Mouse (Mus musculus) liver, adult 2 months (tissue): Measurements from ENCODE around the gene Selenoh. TPM values are rescaled to one million over a fixed set of nuclear protein-coding genes. Genes with fewer than 3 reads are reported as not detected.

ENCODE experiments used
- DNase-seq: peaks from one replicate; pipeline ENCODE4 v3.0.0-alpha.2; 2011; ENCODE audit warnings: low read depth, low spot score; ENCODE audit errors: extremely low read depth
- H3K27ac ChIP-seq: fragments of 200-500 bp; replicated peaks from 2 replicates; pipeline ENCODE4 v1.5.1; 2012; ENCODE audit warnings: low read depth, mild to moderate bottlenecking, control low read depth, inconsistent platforms, low read length; ENCODE audit not compliant: insufficient read depth
- H3K27me3 ChIP-seq: fragments of 200-500 bp; 2 replicates; pipeline ENCODE4 v1.6.1; 2012; ENCODE audit warnings: mild to moderate bottlenecking, moderate library complexity, low read length, inconsistent platforms; ENCODE audit not compliant: control insufficient read depth, insufficient read depth
- H3K36me3 ChIP-seq: fragments of 200-500 bp; 2 replicates; pipeline ENCODE4 v1.6.1; 2012; ENCODE audit warnings: low read length, inconsistent platforms; ENCODE audit not compliant: control insufficient read depth, insufficient read depth
- H3K4me1 ChIP-seq: fragments of 200-500 bp; 2 replicates; pipeline ENCODE4 v1.6.1; 2011; ENCODE audit warnings: low read length; ENCODE audit not compliant: control insufficient read depth, insufficient read depth
- H3K4me3 ChIP-seq: fragments of 200-500 bp; 2 replicates; pipeline ENCODE4 v1.5.1; 2011; ENCODE audit warnings: low read depth, mild to moderate bottlenecking, control low read depth, low read length, moderate library complexity; ENCODE audit not compliant: insufficient read depth
- H3K79me2 ChIP-seq: fragments of 200-500 bp; 2 replicates; pipeline ENCODE4 v1.6.1; 2012; ENCODE audit warnings: inconsistent platforms, mild to moderate bottlenecking, low read length, moderate library complexity; ENCODE audit not compliant: control insufficient read depth, insufficient read depth
- H3K9ac ChIP-seq: fragments of 200-500 bp; 2 replicates; pipeline ENCODE4 v1.6.1; 2012; ENCODE audit warnings: low read depth, mild to moderate bottlenecking, control low read depth, inconsistent platforms, low read length
- CTCF ChIP-seq: fragments of 200-500 bp; IDR thresholded peaks from 2 replicates; pipeline ENCODE4 v1.5.1; 2011; ENCODE audit warnings: low read depth, low read length, control low read depth
- POLR2A ChIP-seq: fragments of 200-500 bp; IDR thresholded peaks from 2 replicates; pipeline ENCODE4 v1.6.1; 2011; ENCODE audit warnings: low read length, control low read depth; ENCODE audit not compliant: insufficient read depth; ENCODE audit errors: extremely low read depth
- WGBS: fragments of 180-500 bp; shearing (Covaris S2); methylation state at CpG from one replicate; pipeline ENCODE4 v1.1.7; 2018; 5-methylcytosine and 5-hydroxymethylcytosine counted together
- polyA plus RNA-seq: library from polyadenylated mRNA; depleted of rRNA; stranded (reverse); fragments of >200 nt; gene quantifications from 2 replicates; pipeline ENCODE4 v1.2.3, GENCODE M21; 2012
- total RNA-seq: library from RNA; depleted of rRNA; stranded (reverse); fragments of >200 nt; gene quantifications from 2 replicates; pipeline ENCODE4 v1.2.3, GENCODE M21; 2014

The Selenoh gene
- total and polyA plus RNA-seq, 2 experiments = 19.6 to 27.3 TPM

DNA sequence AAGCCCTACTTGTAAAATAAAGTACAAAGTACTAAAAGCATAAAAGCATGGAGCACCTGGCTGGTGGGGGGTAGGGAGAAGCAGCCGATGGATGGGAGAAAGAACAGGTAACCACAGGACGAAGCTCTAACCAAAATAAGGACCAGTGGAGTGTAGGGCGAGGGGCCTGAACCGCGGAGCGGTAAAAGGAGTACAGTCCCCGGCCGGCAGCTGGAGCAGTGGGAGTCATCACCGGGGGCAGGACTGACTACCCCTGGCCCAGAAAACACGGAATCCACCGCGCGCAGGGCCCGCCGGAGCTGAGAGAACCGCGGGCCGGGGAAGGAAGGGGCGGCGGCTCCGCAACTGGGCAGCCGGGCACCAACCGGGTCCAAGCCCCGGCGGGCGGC lies 43.8 kb upstream of the Selenoh start:
- Histone ChIP-seq H3K79me2 (peaks cover 15% of the 10 kb centered on the region; the same call in 1 of the 2 replicates), H3K36me3 (peaks cover 13% of the 10 kb centered on the region), H3K9ac (peak overlapping the region; percentile 83), H3K4me1 (no peaks in the 10 kb centered on the region; the same call in none of the 2 replicates), H3K27me3 (no peaks in the 10 kb centered on the region), H3K4me3 (peak overlapping the region; percentile 93), H3K27ac (peak overlapping the region; percentile 88)
- TF ChIP-seq CTCF = no peak
- TF ChIP-seq POLR2A = no peak
- WGBS = under 1% methylated on average over 26 of the region's 26 CpGs
- no peak for DNase-seq

DNA sequence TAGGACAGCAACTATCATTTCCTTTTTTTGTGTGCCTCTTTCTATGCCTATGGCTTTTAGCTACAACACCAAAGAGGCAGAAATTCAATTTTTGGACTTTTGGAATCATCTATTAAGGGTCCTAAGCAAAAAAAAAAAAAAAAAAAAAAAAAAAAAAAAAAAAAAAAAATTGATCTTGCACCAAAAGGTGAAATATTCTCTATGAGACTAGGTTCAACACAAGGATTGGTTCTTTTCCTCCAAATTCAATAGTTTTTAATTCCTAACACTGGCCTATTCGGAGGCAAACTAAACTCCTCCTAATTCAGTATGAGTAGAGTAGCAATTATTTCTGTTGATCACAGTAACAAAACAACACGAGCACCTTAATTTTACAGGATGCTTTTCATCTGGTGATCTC lies 41.3 kb upstream of the Selenoh start:
- peaks cover 24% of the 10 kb centered on the region; the same call in 1 of the 2 replicates for H3K79me2 ChIP-seq
- DNase-seq = no peak
- H3K4me1 ChIP-seq = peaks cover 10% of the 10 kb centered on the region
- no peak overlapping the region for H3K4me3 ChIP-seq
- 88% methylated on average over 2 of the region's 2 CpGs for WGBS
- H3K27me3 ChIP-seq = no peaks in the 10 kb centered on the region
- no peak overlapping the region for H3K27ac ChIP-seq
- peaks cover 22% of the 10 kb centered on the region for H3K36me3 ChIP-seq
- TF ChIP-seq CTCF (no peak), POLR2A (no peak)
- no peak overlapping the region for H3K9ac ChIP-seq

DNA sequence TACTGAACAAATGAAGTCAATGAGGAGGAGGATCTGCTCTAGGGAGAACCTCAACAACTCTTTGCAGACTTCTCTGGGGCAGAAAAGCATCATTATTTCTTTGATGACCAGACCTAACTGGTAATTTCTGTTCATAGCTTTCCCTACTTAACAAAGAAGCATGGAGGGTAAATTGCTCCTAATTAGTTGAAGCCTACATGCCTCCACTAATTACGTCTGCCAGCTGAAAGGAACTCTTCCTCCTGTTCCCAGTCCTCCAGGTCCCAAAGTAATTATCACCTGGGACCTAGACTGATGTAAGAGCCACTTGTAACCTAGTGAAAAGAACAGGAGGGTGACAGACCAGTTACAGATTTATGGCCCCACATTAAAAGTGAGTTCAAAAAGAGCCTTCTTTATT lies 37.0 kb upstream of the Selenoh start:
- peaks cover 34% of the 10 kb centered on the region for H3K36me3 ChIP-seq
- no peak overlapping the region for H3K9ac ChIP-seq
- H3K4me1 ChIP-seq = peaks cover 12% of the 10 kb centered on the region

DNA sequence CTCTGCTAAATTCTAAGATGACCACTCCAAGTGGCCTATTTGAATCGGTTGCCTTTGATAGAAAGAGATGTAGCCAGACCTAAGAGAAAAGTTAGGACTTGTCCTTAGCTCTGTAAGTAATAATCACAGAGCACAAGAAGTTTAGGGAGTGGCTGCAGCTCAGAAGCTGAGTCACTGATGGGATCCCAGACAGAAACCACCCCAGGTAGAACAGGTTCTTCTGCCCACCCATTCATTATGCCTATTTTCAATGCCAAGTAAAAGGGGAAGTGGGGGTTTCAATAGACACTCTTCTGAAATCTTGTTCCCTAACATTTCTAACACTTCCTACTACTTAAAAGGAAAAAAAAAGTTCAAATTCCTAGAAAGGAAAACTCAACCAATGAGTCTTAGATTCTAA lies 34.7 kb upstream of the Selenoh start:
- Histone ChIP-seq H3K27me3 (no peaks in the 10 kb centered on the region), H3K4me3 (no peak overlapping the region), H3K27ac (no peak overlapping the region), H3K4me1 (peaks cover 12% of the 10 kb centered on the region), H3K9ac (no peak overlapping the region), H3K36me3 (peaks cover 37% of the 10 kb centered on the region), H3K79me2 (peaks cover 16% of the 10 kb centered on the region; the same call in 1 of the 2 replicates)
- 97% methylated on average over 1 of the region's 1 CpGs for WGBS
- no peak for DNase-seq
- TF ChIP-seq POLR2A (no peak), CTCF (no peak)

More for the DNA sequence above, 37.0 kb upstream of the Selenoh start:
- H3K79me2 ChIP-seq = peaks cover 22% of the 10 kb centered on the region; the same call in 1 of the 2 replicates
- WGBS = 82% methylated on average over 1 of the region's 1 CpGs
- no peak for TF ChIP-seq POLR2A
- TF ChIP-seq CTCF = no peak
- no peak overlapping the region for H3K4me3 ChIP-seq
- H3K27me3 ChIP-seq = no peaks in the 10 kb centered on the region
- no peak overlapping the region for H3K27ac ChIP-seq
- DNase-seq = no peak

DNA sequence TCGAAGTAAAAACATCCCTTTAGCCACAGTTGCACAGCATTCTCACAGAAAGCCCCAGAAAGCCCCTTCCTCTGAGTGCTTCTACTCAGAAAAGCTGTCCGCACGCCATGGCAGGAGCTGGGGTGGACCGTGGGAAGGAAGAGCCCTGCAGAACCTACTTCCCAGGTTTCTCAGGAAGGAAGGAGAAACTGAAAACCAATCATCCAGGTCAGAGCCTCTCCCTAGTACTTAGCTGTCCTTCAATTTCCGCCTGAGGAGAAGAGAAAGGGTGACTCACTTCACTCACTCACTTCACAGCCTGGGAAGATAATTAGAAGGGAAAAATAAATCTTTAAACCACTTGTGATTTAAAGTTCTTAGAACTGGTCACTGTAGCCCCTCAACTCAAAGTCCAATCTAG lies 33.8 kb upstream of the Selenoh start:
- H3K27me3 ChIP-seq = no peaks in the 10 kb centered on the region
- H3K9ac ChIP-seq = no peak overlapping the region
- peaks cover 9% of the 10 kb centered on the region; the same call in 1 of the 2 replicates for H3K79me2 ChIP-seq
- peaks cover 33% of the 10 kb centered on the region for H3K36me3 ChIP-seq
- H3K4me3 ChIP-seq = no peak overlapping the region
- peaks cover 12% of the 10 kb centered on the region for H3K4me1 ChIP-seq
- TF ChIP-seq CTCF (no peak), POLR2A (no peak)
- 84% methylated on average over 5 of the region's 5 CpGs for WGBS
- DNase-seq = no peak
- no peak overlapping the region for H3K27ac ChIP-seq

DNA sequence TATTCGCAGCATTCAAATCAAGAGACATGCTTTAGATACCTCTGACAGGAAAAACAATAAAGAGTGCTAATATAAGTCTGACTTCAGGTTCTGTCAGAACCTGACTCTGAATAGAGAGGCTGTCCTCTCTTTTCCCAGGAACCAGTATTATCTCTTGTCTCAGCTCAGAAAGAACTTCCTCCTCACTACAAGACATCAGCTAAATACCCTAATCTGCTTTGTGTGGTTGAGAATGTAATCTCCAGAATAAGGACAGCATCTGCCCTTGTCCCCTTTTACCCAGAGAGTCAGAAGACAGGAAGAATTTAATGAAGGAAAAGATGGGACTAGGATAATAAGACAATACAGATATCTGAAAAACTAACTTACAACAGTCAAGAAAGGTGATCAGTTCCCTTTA lies 32.9 kb upstream of the Selenoh start:
- WGBS = 83% methylated on average over 1 of the region's 1 CpGs
- H3K4me3 ChIP-seq = no peak overlapping the region
- TF ChIP-seq POLR2A (no peak), CTCF (no peak)
- no peak overlapping the region for H3K9ac ChIP-seq
- DNase-seq = no peak
- H3K27ac ChIP-seq = no peak overlapping the region
- H3K79me2 ChIP-seq = peaks cover 5% of the 10 kb centered on the region; the same call in 1 of the 2 replicates
- H3K27me3 ChIP-seq = no peaks in the 10 kb centered on the region
- H3K4me1 ChIP-seq = peaks cover 12% of the 10 kb centered on the region
- peaks cover 32% of the 10 kb centered on the region for H3K36me3 ChIP-seq
